Mouse (Mus musculus): Measurements from ENCODE around the gene Gm10272. TPM values are rescaled to one million over a fixed set of nuclear protein-coding genes. Genes with fewer than 3 reads are reported as not detected.
"Not testable (repeated sequence)": the region's sequence is repeated elsewhere in the genome, so short reads cannot be mapped to it uniquely, and the experiment has no call there.

Gene Gm10272
- total and polyA plus RNA-seq, 3 experiments = not detected

DNA sequence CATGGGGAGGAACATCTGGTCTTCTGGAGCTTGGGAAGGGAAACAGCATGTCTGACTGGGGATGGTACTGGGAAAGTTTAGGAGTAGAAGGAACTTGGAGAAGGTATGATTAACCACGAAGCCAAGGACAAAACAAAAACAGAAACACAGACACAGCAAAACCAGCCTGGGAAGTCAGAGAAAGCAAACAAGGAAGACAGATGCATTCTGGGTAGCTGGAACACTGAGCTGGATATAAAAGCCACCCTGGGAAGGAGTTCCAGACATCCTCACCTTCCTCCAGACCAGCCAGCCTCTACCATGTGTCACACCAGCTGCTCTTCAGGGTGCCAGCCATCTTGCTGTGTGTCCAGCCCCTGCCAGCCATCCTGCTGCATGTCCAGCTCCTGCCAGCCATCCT is 9.1 kb downstream of the Gm10272 start, which contains the start of gene Gm10142:
Gene Gm10142 (plus strand): TSS at position 301 of the 400 bp plus-strand sequence.
- WGBS = 65% methylated on average over 1 of the region's 1 CpGs

GRCm38 (mm10) chr10:77720299-77720698 is 13.9 kb downstream of the Gm10272 start, which contains the start of gene Krtap12-1:
Gene Krtap12-1, plus strand, starts transcription at chr10:77720599.
- WGBS = 74% methylated on average over 1 of the region's 1 CpGs

More for the DNA sequence above, 9.1 kb downstream of the Gm10272 start, which contains the start of gene Gm10142:
- H3K9ac ChIP-seq (ENCODE audit: low read depth, low read length) = no peak within 1 kb of the TSS
- no peaks in the 10 kb centered on the region for H3K36me3 ChIP-seq (ENCODE audit: control insufficient read depth, insufficient read depth, low read length)
- no peaks in the 10 kb centered on the region for H3K79me2 ChIP-seq (replicated peaks; ENCODE audit: control insufficient read depth, insufficient read depth, low read length)
- intact Hi-C loops (cut with DNase I) = no loop called here
- DNase-seq = no peak
- TF ChIP-seq EP300 (IDR thresholded peaks at IDR 0.05; ENCODE audit: insufficient read depth, low read depth, low read length) (no peak), POLR2A (IDR thresholded peaks at IDR 0.05; ENCODE audit: insufficient read depth, low read depth, low read length) (no peak), CTCF (IDR thresholded peaks at IDR 0.05) (no peak)
- H3K4me3 ChIP-seq = no peak within 1 kb of the TSS
- no peaks in the 10 kb centered on the region for H3K4me1 ChIP-seq (ENCODE audit: control insufficient read depth, insufficient read depth, low read length)
- no peak within 1 kb of the TSS for H3K27ac ChIP-seq
- H3K27me3 ChIP-seq (ENCODE audit: control insufficient read depth, insufficient read depth, low read length) = no peaks in the 10 kb centered on the region

DNA sequence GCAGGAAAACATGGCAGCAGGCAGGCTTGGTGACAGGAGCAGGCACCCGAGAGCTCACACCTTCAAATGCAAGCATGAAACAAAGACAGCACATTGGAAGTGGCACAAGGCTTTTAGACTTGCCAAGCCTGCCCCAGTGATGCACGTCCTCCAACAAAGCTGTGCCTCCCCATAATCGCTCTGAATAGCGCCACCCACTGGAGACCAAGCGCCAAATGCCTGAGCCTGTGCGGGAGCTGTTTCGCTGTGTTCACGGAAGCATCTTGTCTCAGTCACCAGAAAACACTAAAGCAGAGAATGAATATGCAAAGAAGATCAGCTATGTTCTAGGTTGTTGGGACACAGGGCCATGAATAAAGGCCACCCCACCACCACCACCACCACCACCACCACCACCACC is 18.4 kb downstream of the Gm10272 start:
- Histone ChIP-seq H3K27me3 (ENCODE audit: control insufficient read depth, insufficient read depth, low read length) (no peaks in the 10 kb centered on the region), H3K36me3 (ENCODE audit: control insufficient read depth, insufficient read depth, low read length) (no peaks in the 10 kb centered on the region), H3K9ac (ENCODE audit: low read depth, low read length) (no peak overlapping the region), H3K27ac (no peak overlapping the region), H3K4me1 (ENCODE audit: control insufficient read depth, insufficient read depth, low read length) (no peaks in the 10 kb centered on the region), H3K4me3 (no peak overlapping the region), H3K79me2 (replicated peaks; ENCODE audit: control insufficient read depth, insufficient read depth, low read length) (no peaks in the 10 kb centered on the region)
- intact Hi-C loops (cut with DNase I) = no loop called here
- TF ChIP-seq EP300 (IDR thresholded peaks at IDR 0.05; ENCODE audit: insufficient read depth, low read depth, low read length) = no peak
- TF ChIP-seq POLR2A (IDR thresholded peaks at IDR 0.05; ENCODE audit: insufficient read depth, low read depth, low read length) = no peak
- no peak for TF ChIP-seq CTCF (IDR thresholded peaks at IDR 0.05)
- WGBS = 77% methylated on average over 8 of the region's 8 CpGs
- DNase-seq = no peak

More at GRCm38 (mm10) chr10:77720299-77720698, 13.9 kb downstream of the Gm10272 start, which contains the start of gene Krtap12-1:
- DNase-seq; H3K36me3 ChIP-seq (ENCODE audit: control insufficient read depth, insufficient read depth, low read length); H3K4me3 ChIP-seq; H3K27me3 ChIP-seq (ENCODE audit: control insufficient read depth, insufficient read depth, low read length); H3K27ac ChIP-seq; H3K79me2 ChIP-seq (replicated peaks; ENCODE audit: control insufficient read depth, insufficient read depth, low read length); H3K9ac ChIP-seq (ENCODE audit: low read depth, low read length); intact Hi-C loops (cut with DNase I); H3K4me1 ChIP-seq (ENCODE audit: control insufficient read depth, insufficient read depth, low read length): not testable (repeated sequence)

GRCm38 (mm10) chr10:77726186-77726585 is 19.8 kb downstream of the Gm10272 start, which contains the start of gene Gm10100:
Gene Gm10100, plus strand, starts transcription at chr10:77726486.
- intact Hi-C loops (cut with DNase I) = no loop called here
- no peak for TF ChIP-seq CTCF (IDR thresholded peaks at IDR 0.05)
- no peak for TF ChIP-seq POLR2A (IDR thresholded peaks at IDR 0.05; ENCODE audit: insufficient read depth, low read depth, low read length)
- no peak for TF ChIP-seq EP300 (IDR thresholded peaks at IDR 0.05; ENCODE audit: insufficient read depth, low read depth, low read length)
- H3K9ac ChIP-seq (ENCODE audit: low read depth, low read length) = no peak within 1 kb of the TSS
- H3K36me3 ChIP-seq (ENCODE audit: control insufficient read depth, insufficient read depth, low read length) = no peaks in the 10 kb centered on the region
- H3K4me1 ChIP-seq (ENCODE audit: control insufficient read depth, insufficient read depth, low read length) = no peaks in the 10 kb centered on the region
- no peaks in the 10 kb centered on the region for H3K27me3 ChIP-seq (ENCODE audit: control insufficient read depth, insufficient read depth, low read length)
- WGBS = 29% methylated on average over 3 of the region's 3 CpGs
- no peaks in the 10 kb centered on the region for H3K79me2 ChIP-seq (replicated peaks; ENCODE audit: control insufficient read depth, insufficient read depth, low read length)
- no peak within 1 kb of the TSS for H3K27ac ChIP-seq
- H3K4me3 ChIP-seq = no peak within 1 kb of the TSS
- DNase-seq = no peak

DNA sequence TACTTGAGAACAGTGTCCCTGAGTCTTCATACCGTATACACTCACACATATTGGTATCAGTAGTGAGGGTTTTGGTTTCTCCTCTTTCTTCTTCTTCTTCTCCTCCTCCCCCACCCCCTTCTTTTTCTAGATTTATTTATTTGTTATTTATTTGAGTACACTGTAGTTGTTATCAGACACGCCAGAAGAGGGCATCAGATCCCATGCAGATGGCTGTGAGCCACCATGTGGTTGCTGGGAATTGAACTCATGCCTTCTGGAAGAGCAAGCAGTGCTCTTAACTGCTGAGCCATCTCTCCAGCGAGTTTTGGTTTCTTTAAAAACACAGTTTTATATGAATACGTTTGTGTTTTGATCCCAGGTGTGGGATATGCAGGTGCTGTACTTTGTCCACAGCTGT is 21.9 kb downstream of the Gm10272 start:
- Histone ChIP-seq H3K9ac (ENCODE audit: low read depth, low read length) (no peak overlapping the region), H3K27me3 (ENCODE audit: control insufficient read depth, insufficient read depth, low read length) (no peaks in the 10 kb centered on the region), H3K27ac (no peak overlapping the region), H3K79me2 (replicated peaks; ENCODE audit: control insufficient read depth, insufficient read depth, low read length) (no peaks in the 10 kb centered on the region), H3K36me3 (ENCODE audit: control insufficient read depth, insufficient read depth, low read length) (no peaks in the 10 kb centered on the region), H3K4me1 (ENCODE audit: control insufficient read depth, insufficient read depth, low read length) (no peaks in the 10 kb centered on the region), H3K4me3 (no peak overlapping the region)
- intact Hi-C loops (cut with DNase I) = no loop called here
- DNase-seq = no peak
- TF ChIP-seq CTCF (IDR thresholded peaks at IDR 0.05) = peak; percentile 56
- TF ChIP-seq EP300 (IDR thresholded peaks at IDR 0.05; ENCODE audit: insufficient read depth, low read depth, low read length) = no peak
- WGBS = 61% methylated on average over 4 of the region's 4 CpGs

DNA sequence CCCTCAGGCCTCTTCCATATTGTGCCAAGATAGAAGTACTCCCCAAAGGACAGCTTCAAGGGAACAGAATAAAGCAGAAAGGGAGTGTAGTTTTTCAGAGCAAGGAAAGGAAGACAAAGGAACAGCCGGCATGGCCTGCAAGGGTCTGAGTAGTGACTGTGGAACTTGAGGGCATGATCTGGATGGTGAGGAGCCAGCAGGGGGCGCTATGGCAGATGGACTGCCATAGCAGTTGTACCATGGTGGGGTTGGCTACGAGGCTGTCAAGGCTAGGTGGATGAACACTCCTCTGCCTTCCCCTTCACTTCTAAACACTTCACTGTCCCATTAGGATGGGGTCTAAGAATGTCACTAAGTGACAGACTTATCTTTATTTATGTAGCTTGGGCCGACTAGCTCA is 22.8 kb downstream of the Gm10272 start:
- H3K27ac ChIP-seq = no peak overlapping the region
- H3K9ac ChIP-seq (ENCODE audit: low read depth, low read length) = no peak overlapping the region
- no peaks in the 10 kb centered on the region for H3K36me3 ChIP-seq (ENCODE audit: control insufficient read depth, insufficient read depth, low read length)
- TF ChIP-seq EP300 (IDR thresholded peaks at IDR 0.05; ENCODE audit: insufficient read depth, low read depth, low read length) (no peak), CTCF (IDR thresholded peaks at IDR 0.05) (peak; percentile 53)
- H3K27me3 ChIP-seq (ENCODE audit: control insufficient read depth, insufficient read depth, low read length) = no peaks in the 10 kb centered on the region
- intact Hi-C loops (cut with DNase I) = loop anchor here (1.0 kb wide), 1 partner anchor 150 kb away; no protein-coding TSS in a partner anchor
- DNase-seq = no peak
- H3K4me1 ChIP-seq (ENCODE audit: control insufficient read depth, insufficient read depth, low read length) = no peaks in the 10 kb centered on the region
- WGBS = 49% methylated on average over 4 of the region's 4 CpGs
- no peaks in the 10 kb centered on the region for H3K79me2 ChIP-seq (replicated peaks; ENCODE audit: control insufficient read depth, insufficient read depth, low read length)
- no peak overlapping the region for H3K4me3 ChIP-seq
